Mouse (Mus musculus): ENCODE data around the gene Arhgap17. TPM values are rescaled to one million over a fixed set of nuclear protein-coding genes. Genes with fewer than 3 reads are reported as not detected.

Arhgap17 gene
- polyA plus RNA-seq, 1 experiment = 65.6 TPM

DNA sequence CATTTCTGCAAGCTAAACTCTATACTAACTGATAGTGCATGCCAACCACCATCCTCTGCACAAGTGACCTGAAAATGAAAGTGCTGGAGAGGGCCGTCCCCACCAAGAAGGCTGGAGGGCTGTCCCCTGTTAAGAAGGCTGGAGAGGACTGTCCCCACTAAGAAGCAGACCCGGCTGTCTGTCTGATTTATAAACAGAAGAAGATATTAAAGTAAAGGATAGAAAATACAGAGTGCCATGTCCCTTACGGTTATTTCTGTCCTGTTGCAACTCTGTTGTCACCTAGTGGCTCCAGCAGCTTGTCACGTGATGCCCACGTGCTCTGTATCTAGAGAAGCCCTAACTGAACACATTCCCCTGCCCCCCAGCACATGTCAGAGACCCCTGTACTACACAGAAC, 9.5 kb downstream of the Arhgap17 start:
- no peak for TF ChIP-seq GATA1 (IDR thresholded peaks at IDR 0.05; ENCODE audit: low read length)

DNA sequence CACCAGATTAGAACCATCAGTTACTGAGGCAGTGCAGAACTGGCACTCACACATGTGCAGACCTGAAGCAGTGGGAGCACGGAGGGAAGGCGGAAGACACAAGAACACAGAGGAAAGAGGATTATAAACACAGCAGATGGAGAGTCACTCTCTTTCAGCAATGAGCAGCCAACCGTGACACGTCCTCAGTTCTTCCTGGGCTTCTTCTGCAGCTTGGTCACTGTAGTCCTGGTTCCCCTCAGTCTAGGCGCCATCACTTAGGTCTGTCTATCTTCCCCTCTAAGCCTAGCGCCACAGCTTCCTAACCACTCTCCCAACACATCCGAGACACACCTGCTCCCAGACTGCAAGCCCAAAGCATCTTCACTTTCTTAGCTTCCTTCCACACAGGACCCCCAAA, 10.6 kb downstream of the Arhgap17 start:
- no peak for TF ChIP-seq GATA1 (IDR thresholded peaks at IDR 0.05; ENCODE audit: low read length)

DNA sequence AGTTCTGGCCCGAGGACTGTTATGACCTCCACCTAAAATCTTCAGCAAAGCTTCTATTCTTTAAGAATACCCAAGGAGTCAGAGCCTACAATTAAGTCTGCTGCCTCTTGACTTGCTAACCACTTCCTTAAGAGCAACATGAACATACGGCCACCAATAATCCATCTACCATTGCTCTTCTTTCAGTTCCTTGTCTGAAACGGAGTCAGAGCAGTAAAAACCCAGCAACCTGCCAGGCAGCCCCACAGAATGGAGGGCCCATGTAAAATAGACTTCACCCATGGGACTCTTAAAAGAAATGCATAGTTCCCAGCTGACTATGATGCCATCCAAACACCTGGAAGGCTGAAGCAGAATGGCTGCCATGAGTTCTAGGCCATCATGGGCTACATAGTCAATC, 13.6 kb downstream of the Arhgap17 start:
- TF ChIP-seq GATA1 (IDR thresholded peaks at IDR 0.05; ENCODE audit: low read length) = no peak

DNA sequence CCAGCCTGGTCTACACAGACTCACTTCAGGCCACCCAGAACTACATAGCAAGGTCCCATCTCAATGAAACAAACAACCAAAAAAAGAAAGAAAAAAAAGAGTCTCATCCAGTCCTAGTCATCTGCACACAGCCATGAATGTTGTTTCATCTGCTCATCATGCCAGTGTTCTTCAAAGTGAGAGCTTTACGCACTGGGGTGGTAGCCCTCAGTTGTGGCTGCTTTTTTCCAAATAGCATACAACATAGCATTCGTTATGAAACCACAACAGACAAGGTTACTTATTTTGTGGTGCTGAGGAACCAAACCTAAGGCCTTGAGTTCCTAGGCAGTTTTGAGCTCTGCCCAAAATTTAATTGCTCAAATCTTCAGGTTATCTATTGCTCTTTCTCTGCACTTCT, 14.9 kb downstream of the Arhgap17 start:
- no peak for TF ChIP-seq GATA1 (IDR thresholded peaks at IDR 0.05; ENCODE audit: low read length)

DNA sequence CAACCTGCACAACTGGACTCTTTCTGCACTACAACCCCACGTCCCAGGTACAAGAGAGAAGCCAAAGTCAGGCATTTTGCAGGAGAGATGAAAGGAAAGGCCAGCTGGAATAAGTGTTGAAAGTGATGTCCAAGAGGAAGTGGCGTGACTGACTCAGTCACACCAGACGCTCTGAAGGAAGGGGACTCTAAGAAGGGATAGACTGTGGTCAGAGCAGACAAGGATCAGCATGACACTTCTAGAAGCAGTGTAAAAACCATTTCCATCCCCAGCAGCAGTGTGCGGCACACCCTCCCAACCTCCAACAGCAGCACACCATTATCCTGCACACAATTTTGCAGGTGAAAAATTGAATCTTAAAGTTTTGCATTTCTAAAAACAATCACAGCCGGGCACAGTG, 15.3 kb downstream of the Arhgap17 start:
- TF ChIP-seq GATA1 (IDR thresholded peaks at IDR 0.05; ENCODE audit: low read length) = no peak

DNA sequence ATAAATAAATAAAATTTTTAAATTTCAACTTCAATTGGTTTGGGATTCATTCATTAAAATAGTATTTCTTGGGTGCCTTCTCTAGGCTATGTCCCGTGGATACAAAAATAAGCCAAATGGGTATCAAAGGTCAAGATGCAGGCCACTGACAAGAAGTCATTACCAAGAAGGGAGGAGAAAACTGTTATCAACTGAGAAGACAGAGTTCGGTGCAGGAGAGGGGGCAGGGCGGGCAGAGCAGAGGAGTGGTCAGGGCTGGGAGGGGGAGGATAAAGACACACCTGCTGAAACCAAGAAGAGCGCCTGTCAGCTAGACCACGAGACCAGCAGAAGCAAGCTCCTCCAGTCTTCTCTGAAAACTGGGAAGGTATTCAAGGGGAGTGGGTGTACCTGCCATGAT, 15.8 kb downstream of the Arhgap17 start:
- no peak for TF ChIP-seq GATA1 (IDR thresholded peaks at IDR 0.05; ENCODE audit: low read length)

DNA sequence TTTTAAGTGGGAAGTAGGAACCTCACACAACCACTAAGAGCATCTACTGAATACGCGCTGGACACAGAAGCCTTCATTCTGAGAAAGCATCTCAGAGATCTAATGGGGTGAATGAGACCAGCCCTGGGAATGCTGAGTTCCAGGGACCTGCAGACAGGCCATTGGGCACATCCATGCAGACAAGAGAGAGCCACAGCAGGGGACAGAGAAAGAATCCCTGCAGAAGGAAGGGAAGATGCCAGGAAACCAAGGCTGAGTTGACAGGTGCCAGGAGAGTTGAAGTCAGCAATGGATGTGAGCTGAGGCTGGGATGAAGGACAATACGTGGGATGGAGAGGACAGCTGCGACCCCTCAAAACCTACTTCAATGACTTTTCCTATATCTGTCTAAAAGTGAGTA, 16.6 kb downstream of the Arhgap17 start:
- TF ChIP-seq GATA1 (IDR thresholded peaks at IDR 0.05; ENCODE audit: low read length) = no peak

DNA sequence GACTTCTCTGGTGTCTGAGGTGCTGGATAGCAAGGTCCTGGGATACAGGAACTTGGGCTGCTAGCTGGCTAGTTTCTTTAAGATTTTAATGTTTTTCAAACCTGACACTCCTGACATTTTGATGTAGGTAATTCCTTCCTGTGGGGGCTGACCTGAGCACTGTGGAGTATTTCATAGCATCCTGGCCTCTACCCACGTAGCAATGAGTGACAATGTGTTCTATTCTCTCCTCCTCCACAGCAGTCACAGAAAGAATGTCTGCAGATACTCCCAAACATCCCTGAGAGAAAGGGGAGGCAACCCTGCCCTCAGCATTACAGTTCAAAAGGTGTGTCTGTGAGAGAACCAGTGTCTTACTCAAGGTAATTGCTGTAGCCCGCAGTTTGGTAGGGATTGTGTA, 19.5 kb downstream of the Arhgap17 start:
- TF ChIP-seq GATA1 (IDR thresholded peaks at IDR 0.05; ENCODE audit: low read length) = no peak

DNA sequence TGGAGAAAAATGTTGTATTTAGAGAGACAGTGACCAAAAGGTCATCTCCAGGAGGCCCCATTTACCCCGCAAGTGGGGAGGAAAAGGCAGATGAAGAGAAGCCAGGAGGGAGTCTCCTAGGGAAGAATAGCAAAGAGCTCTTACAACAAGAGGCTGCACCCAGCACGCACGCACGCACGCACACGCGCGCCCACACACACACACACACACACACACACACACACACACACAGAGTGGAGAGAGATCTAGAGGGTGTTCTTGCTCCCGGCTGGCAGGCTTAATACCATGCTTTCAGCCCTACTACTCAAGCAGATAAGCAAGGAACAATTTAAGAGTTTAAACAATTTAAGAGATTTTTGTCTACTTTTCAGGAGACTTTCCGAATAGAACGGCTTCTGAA, 19.9 kb downstream of the Arhgap17 start:
- TF ChIP-seq GATA1 (IDR thresholded peaks at IDR 0.05; ENCODE audit: low read length) = no peak

DNA sequence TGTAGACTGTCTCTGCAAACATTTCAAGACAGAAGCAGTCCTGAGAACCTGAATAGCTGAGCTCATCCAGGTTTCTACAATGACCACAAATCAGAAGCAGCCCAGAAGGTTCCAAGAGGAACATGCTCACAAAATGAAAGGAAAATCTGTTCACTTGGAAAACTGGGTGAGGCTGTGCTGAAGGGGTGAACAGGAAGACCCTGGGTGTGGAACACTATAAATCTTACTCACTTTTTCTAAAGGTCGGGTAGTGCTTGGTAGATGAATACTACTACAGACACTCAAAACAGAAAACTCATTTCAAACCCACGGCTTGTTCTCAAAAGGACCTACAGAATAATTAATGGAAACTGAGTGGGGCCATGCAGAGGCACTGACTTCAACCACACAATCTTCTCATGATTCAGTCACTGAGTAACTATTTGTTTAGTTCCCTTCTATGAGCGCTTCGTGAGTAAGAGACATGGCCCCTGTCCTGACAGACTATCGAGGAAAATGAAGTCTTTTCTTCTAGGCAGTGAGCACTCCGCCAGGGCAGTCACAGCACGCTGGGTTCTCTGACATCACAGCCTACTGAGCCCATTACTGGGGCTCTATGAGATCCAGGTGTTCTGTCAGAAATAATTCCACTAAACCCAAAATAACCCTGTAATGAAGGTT, 23.0 kb downstream of the Arhgap17 start:
- TF ChIP-seq GATA1 (IDR thresholded peaks at IDR 0.05; ENCODE audit: low read length) = no peak

DNA sequence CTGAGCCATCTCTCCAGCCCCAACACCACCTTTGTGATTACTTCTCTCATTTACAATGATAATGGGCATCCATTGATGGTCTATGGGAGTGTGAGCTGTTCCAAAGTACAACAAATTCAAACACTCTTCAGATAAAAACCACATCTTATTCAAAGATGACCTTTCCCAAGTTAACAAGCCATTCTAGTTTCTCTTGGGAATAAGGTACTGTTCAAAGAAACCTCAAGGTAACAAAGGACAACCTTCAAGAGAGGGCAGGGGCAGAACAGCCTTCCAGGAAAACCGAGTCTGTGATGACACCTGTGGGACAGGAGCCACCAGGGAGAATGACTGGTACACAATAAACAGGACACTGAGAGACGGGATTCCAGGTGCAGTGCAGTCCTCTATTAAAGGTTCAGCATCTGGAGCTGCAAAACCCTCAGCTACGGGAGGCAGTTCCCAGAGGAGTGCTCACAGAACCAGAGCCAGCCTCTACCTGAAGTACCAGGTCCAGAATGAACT, 24.6 kb downstream of the Arhgap17 start:
- TF ChIP-seq GATA1 (IDR thresholded peaks at IDR 0.05; ENCODE audit: low read length) = no peak

DNA sequence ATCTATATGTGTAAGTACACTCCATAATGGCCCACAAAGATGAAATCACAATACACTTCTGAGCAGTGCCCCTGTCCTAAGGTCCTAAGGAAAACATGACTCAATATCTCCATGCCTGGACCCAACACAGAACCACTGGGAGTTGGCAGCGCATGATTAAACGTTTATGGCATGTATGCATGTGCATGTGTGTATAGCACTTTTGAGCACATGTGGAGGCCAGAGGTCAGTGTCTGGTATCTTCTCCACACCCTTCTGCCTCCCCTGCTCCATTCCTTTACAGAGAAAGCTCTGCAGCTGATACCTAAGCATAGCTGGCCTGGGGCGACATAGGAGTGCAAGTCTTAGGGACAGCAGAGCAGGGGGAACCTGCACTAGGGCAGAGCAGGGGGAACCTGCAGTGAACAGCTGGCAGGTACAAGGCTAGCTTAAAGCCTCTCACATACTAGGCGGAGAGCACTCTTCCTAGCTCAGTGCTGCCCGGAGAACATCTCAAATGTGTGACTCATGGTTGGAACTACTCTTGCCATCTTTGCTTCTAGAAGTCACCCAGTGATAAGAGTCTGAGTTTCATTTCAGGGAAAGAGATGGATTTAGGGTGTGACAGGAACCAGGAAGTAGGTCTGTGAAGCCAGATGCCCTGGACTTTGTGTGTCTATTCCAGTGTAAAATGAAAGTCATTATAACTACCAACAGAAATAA, 25.5 kb downstream of the Arhgap17 start:
- no peak for TF ChIP-seq GATA1 (IDR thresholded peaks at IDR 0.05; ENCODE audit: low read length)

DNA sequence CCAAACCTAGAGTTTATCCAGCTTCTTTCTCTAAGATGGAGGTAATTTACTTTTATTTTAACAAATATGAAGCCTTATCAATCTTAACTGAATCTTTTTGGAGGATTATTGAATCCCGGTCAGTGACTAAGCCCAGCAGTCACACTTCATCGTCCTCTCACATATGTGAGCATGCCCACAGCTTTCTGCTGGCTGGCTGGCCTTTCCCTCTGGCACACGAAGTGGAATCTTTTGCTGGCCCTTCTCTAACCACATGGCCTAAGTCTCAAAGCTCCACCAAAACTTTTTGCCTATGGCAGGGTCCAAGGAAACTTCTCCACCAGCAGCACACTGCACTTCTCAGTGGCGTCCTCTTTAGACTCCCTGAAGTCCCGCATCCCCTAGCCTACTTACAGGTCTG, 27.8 kb downstream of the Arhgap17 start:
- no peak for TF ChIP-seq GATA1 (IDR thresholded peaks at IDR 0.05; ENCODE audit: low read length)

DNA sequence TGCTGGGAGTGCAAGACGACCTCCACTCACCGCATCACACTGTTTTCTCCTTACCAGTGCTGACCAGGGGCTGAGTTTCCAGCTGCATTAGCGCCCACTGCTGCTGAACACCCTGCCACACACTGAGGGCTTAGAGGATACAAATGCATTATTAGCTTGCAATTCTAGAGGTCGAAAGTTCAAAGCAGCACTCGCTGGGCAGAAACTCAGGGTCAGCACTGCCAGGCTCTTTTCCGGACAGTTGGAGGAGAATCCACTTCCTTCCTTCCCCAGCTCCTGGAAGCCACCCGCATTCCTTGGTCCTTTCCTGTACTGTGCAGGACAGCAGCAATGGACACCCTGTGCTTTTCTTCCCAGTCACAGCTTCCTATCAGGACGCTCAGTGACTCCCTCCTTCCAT, 31.4 kb downstream of the Arhgap17 start:
- TF ChIP-seq GATA1 (IDR thresholded peaks at IDR 0.05; ENCODE audit: low read length) = no peak

DNA sequence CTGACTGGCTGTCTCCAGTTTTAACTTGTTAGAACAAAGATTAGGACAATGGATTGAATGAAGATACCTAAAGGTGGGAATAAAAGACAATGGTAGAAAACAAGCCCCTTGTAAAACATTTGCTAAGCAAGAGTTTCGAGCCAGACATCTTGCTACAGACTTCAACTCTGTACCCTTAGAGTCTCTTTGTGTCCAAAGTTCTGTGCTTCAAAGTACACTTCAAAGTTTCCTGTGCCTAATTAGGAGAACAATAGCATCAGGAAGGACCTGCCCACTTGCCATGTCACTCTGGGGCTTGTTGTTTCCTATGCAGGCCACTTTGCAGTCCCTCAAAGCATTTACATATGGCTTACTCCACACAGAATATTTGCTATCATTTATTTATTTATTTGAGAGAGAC, 33.4 kb downstream of the Arhgap17 start:
- no peak for TF ChIP-seq GATA1 (IDR thresholded peaks at IDR 0.05; ENCODE audit: low read length)

DNA sequence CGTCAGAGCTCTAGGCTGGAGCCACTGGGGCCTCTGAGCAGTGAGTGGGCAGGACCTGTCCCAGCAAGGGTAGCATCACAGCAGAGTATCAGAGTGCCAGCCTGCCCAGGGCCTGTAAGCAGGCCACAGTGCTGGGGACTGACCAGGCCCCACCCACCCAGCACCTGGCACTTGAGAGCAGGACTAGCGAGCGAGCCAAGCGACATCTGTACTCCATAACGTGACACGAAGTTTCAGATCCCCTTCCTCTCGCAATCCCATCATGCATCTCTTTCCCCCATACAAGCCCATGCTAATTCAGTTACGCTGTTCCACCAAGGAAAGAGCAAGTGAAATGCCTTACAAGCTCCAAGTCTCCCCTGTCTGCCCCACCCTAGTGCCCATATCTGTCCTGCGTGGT, 39.2 kb downstream of the Arhgap17 start:
- no peak for TF ChIP-seq GATA1 (IDR thresholded peaks at IDR 0.05; ENCODE audit: low read length)

DNA sequence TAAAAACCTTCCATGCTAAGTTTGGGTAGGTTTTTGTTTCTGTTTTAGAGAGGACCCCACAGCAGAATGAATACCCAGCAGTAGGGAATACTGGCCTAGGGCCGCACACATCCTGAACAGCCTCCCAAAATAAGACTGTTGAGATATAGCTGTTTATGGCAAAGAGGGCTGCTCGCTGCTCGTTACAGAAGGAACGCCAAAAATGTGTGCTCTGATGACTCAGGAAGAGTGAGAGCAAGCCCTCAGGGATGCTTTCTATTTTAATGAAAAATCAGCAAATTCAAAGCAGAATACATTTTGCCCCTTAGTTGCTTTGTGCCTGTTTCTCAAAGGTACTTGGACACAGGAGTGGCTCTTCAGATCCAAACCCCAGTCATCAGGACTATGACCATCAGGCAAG, 41.8 kb downstream of the Arhgap17 start:
- no peak for TF ChIP-seq GATA1 (IDR thresholded peaks at IDR 0.05; ENCODE audit: low read length)
